Mouse (Mus musculus) kidney, embryonic 14.5 days (tissue): ENCODE data around the gene 3110040M04Rik. TPM values are rescaled to one million over a fixed set of nuclear protein-coding genes. Genes with fewer than 3 reads are reported as not detected.

Source experiments
- polyA plus RNA-seq: library from polyadenylated mRNA; unstranded; fragments of >200 nt; fragmentation: Nextera tagmentation; extraction: Ambion mirVana; gene quantifications from 2 replicates; pipeline ENCODE4 v1.2.1, GENCODE M21; 2014

Gene 3110040M04Rik
- polyA plus RNA-seq, 1 experiment from 2014 or later, result 0.58 TPM

Other genes with a start within 250 kb of the 3110040M04Rik start
- 34.0 and 40.2 TPM in 2 replicates for gene Hmcn1, start 210.7 kb upstream of the 3110040M04Rik start, polyA plus RNA-seq
- 0.20 and 0.26 TPM in 2 replicates for gene Gm47985, start 21.6 kb upstream of the 3110040M04Rik start, polyA plus RNA-seq
- gene Gm8947, start 11.7 kb upstream of the 3110040M04Rik start, polyA plus RNA-seq, result 0.41 and 0.44 TPM in 2 replicates
- gene Gm47995, start 5.7 kb upstream of the 3110040M04Rik start, polyA plus RNA-seq, result 0.34 TPM in 1 of 2 replicates, not detected in the other
- gene Gm47996, start 6.0 kb downstream of the 3110040M04Rik start, polyA plus RNA-seq, result not detected in 2 replicates
- gene Ivns1abp, start 140.4 kb downstream of the 3110040M04Rik start, polyA plus RNA-seq, result 208 and 414 TPM in 2 replicates
- 27.6 and 27.9 TPM in 2 replicates for gene Swt1, start 224.3 kb downstream of the 3110040M04Rik start, polyA plus RNA-seq
- 41.7 and 48.0 TPM in 2 replicates for gene Trmt1l, start 224.4 kb downstream of the 3110040M04Rik start, polyA plus RNA-seq